Mouse (Mus musculus): Measurements from ENCODE around the gene Eps8.

DNA sequence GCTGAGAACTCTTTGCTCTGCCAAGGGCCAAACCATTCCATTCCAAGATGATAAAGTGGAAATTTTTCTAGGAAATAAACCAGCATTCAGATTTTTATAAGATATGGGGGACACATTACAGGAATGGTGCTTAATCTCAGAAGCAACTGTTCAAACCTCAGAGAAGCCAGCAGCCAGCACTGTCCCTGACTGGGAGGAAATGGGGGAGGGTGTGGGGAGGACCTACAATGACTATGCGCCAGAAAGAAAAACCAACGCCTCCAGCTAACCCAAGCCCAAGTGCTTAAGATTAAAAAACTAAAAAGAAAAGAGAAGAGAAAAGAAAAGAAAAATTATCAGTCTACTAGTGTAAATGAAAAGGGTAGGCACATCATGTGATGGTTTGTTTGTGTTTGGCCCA lies 97.0 kb downstream of the Eps8 start:
- TF ChIP-seq CTCF (IDR thresholded peaks at IDR 0.05; ENCODE audit: low read depth, low read length), result no peak
- TF ChIP-seq POLR2A (IDR thresholded peaks at IDR 0.05; ENCODE audit: insufficient read depth, low read length), result no peak
- TF ChIP-seq EP300 (IDR thresholded peaks at IDR 0.05; ENCODE audit: insufficient read depth, low read depth, low read length), result no peak

Data from ES-Bruce4 (cell line).